Mouse (Mus musculus) gastrocnemius, postnatal 10 days (tissue): ENCODE measurements at regions not wholly inside any gene's neighbourhood (a gene's known extent, or its start where the extent isn't known, plus 50 kb on each side); places are given as distances from the start of the nearest gene placed in this dataset.

Experiments
- DNase-seq: peaks from one replicate; pipeline ENCODE4 v3.0.0; 2021; ENCODE audit warnings: mixed read lengths

DNA sequence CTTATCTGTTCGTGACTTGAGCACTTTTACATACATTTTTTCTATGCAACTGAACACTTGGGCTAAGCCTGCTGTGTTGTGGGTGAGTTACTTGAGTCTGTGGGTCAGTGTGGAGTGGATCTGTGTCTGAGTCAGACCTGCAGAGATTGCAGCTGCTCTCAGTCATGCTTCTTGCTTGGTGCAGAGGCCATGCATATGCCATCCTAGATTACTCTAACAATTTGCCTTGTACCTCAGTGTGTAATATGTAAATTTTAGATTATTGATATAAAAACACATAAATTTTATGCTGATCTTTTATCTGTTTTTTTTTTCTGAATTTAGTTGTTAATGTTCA is 326.2 kb downstream of the 1700129C05Rik start:
- no peak for DNase-seq

DNA sequence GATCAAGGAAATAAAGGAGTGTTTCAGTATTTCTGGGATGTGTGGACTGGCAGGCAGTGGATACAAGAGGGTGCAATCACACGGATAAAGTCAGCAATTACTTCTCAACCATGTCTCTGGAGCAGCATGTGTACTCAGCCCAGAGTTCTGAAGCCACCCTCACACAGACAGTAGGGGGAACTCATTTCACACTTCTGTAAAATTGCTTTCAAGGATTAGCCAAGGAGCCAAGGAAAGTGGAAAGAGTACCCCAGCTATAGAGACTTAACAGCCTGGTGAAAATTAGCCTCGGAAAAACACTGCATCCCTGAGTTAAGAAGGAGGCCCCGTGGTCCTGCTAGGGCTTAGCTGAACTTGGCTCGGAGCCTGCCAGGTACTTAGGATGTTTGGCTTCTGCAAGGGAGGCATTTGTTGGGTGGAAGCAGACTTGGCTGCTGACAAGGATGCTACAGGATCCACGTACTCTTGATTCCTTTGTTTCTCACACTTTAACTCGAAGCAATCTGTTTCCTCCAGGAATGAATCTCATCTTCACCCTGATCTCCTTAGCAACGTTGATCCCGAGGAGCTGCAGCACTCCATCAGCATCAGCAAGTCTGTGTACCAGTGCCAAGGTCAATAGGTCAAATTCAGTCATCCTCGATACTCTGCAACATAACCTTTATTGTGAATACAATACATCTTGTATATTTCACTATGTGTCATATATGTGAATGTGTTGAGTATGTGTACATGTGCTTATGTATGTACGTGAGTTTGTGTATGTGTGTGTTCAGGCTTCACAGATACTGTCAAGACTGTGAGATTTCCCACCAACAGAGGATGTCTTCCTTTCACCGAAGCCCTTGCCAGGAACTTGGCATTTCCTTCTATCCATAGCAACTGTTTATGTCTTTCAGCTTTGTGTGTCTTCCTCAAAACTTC is 326.8 kb downstream of the 1700129C05Rik start:
- DNase-seq, result no peak

- no peak for DNase-seq
Observed at GRCm38 (mm10) chr14:58812585-58812984, 330.1 kb downstream of the 1700129C05Rik start.

DNA sequence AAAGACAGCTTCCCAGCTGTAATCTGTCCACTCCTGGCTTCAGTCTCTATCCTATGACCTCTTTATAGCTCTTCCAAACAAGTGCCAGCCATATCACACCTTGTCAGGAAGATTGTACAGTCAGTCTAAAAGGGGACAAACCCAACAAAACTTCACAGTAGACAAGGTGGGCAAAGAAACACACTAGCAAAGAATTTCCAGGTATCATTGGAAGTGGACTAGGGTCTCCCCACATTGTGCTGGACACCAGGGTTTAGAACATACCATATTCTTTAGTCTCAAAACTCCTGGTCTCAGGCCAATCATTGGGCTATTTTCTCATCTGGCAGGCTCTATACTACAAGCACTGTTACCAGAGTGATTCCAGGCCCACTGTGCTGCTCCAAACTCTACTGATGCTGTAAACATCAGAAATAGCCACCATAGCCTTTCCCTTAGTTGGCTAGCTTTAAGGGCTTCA is 341.3 kb downstream of the 1700129C05Rik start:
- DNase-seq, result no peak

GRCm38 (mm10) chr14:58788190-58788945 is 354.3 kb downstream of the 1700129C05Rik start:
- no peak for DNase-seq

- no peak for DNase-seq
Observed at GRCm38 (mm10) chr14:58787618-58788017, 355.1 kb downstream of the 1700129C05Rik start.

- DNase-seq, result peak; percentile 33
Observed at GRCm38 (mm10) chr14:58786791-58787491, 355.8 kb downstream of the 1700129C05Rik start.

GRCm38 (mm10) chr14:58783201-58783600 is 359.5 kb downstream of the 1700129C05Rik start:
- DNase-seq, result no peak

DNA sequence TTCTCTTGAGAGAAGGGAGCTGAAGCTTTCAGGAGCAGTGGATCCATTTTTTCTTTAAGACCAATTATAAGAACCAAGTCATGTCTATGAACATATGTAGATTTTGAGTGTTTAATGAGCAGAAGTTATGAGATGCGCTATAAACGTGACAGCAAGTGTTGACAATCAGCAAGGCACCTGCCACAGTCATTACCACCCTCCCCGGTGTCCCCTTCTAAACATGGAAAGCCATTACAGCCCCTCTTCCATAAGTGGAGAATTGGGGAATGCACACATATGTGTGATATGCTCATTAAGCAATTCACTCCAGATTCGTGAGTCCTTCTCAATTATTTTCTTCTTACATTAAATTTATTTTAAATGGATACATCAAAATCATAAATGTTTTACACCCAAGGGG is 362.4 kb downstream of the 1700129C05Rik start:
- DNase-seq, result no peak

DNA sequence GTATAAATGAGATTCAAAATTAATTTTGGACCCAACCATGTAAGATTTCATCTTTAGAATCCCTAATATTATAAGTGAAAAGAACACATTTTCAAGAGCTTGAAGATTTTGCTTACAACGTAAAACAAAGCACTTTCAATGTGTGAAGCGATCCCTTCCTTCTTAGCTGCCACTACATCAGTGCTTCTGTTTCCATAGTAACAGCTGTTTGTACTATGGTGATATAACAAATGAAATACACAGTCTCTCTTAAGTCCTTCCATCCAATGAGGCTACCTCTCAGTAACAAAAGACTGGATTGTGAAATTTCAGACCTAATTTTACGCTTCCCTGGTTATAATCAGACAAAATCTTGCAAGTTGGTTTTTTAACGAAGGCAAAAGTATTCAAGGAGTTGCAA is 364.0 kb downstream of the 1700129C05Rik start:
- no peak for DNase-seq

DNA sequence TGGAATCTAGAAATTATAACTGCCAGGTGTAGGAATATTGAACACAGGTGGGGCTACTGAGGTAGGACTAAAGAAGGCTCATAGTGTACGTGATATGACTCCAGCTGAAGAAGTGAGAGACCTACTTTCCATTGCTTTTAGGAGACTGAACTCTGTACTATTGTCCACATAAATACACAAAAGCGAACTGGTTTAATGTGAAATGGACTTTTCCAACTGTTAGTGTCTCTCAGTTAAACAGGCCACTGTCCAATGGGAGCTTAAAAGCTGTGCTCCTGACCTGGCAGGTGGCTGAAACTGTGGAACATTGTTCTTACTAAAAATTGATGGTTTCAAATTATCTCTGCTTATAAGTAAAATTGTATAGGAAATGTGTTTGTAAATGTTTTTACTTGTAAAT is 381.4 kb downstream of the 1700129C05Rik start:
- no peak for DNase-seq

GRCm38 (mm10) chr14:58759759-58760158 is 382.9 kb downstream of the 1700129C05Rik start:
- DNase-seq, result no peak

DNA sequence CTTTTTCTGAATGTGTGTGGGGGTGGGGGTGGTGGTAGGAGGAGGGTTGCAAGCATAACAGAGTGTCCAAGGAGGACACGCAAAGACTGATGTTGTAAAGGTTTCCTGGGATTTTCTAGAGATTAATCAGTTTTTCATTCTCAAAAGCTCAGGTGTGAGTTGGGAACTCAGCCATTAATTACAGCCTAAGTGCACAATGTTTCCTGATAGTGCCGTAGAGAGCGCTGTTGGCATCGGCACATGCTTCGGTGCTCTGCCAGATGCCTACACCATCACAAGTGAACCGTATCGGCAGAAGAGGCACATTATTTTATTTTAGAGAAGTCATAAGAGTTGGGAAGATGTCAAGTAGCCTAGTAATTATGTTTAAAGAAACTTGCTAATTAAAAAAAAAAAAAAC is 388.9 kb downstream of the 1700129C05Rik start:
- DNase-seq, result no peak

GRCm38 (mm10) chr14:58753136-58753535 is 389.6 kb downstream of the 1700129C05Rik start:
- DNase-seq, result no peak

GRCm38 (mm10) chr14:58726418-58726817 is 416.3 kb downstream of the 1700129C05Rik start:
- no peak for DNase-seq

DNA sequence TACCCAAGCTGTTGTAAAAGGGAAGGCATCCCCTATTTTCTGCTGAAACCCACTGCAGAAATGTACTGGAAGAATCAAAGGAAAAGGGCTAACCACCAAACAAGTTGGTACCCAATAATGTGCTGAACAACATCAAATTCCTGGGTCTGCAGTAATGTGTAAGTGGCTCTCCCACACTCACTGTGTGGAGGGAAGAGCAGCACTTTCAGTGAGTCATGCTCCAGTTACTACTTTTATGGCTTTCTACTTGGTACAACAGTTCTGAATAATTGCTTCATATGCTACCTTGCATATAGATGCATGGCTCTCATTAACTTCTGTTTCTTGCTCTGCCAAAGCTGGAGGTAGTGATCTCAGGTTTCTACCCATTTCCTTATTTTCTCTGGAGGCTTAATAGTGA is 427.8 kb downstream of the 1700129C05Rik start:
- no peak for DNase-seq

DNA sequence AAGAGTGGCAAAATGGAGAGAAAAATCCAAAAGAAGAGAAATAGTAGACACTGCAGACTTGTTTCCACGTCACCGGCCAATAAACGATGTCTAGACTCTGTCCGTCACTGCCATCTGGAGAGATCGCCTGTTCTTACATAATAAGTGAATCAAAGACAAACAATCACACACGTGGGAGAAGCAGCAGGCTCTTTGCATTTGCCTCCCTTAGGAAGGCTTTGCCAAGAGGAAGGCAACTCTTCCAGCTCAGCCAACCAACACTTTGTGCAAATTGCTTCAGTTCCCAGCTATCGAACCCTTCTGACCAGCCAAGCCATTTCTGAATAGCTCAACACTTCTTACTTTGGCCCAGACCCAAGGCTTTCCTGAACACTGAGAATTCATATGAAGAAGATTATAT is 432.8 kb downstream of the 1700129C05Rik start:
- DNase-seq, result no peak

DNA sequence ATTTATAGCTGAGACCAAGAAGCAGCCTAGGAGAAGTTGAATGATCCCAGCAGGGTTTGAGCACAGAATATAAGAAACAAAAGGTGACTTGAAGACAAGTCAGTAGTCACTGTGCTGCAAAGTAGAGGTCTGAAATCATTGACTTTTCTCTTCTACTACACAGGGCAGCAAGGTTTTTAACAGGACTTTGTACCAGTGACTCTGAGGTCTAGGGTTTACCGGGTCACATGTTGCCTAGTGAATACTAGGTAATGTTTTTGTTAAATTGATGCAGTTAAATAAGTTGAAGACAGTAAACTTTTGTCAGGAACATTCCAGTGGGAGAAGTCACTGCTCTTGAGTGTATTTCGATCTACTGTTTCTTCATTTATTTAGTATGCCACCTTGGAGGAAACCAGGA is 433.4 kb downstream of the 1700129C05Rik start:
- DNase-seq, result no peak

DNA sequence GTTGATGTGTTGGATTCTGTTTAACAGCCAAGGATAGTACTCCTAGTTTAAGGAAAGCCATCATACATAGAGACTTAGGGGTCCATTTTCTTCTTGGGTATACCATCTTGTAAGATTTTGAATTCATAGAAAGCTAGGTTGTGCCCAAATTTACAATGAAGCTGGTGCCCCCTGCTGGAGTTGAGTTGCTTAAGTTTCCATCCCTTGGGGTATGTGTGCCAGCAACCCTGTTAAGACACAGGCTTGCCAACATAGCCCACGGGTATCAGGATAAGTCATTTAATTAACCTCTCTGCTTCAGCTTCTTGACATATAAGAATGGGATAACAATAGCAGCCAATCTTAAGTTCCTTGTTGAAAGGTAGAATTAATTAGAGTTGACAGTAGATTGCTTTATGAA is 440.9 kb downstream of the 1700129C05Rik start:
- peak; percentile 44 for DNase-seq

DNA sequence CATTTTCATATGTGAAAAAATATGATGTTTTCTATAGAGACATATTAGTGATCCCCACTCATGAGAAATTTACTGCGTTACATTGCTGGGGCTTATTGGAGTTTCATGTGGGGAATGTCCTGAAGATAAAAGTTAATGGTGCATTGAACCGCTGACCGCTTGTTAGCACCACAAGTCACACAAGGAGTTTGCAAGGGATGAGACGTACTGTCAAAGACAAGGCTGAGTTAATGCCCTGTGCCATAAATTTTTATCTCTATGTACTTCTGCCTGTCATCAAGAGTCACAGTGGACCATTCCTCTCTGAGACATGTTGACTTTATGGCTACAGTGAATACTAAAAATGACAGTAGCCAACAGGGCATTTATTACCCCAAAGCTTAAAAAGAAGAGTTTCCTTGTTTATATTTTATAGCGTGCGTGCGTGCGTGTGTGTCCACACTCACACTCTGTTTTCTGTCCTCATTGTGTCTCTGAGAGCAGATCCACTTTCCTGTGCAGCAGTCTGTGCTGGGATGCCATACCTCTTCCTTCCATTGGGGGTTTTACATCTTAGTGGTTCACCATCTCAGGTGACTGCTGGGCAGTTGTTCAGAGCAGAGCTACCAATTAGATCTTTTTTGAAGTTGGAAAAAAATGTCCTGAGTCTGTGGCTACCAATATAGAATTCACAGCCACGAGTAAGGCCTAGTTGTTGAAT is 451.4 kb downstream of the 1700129C05Rik start:
- DNase-seq, result no peak

DNA sequence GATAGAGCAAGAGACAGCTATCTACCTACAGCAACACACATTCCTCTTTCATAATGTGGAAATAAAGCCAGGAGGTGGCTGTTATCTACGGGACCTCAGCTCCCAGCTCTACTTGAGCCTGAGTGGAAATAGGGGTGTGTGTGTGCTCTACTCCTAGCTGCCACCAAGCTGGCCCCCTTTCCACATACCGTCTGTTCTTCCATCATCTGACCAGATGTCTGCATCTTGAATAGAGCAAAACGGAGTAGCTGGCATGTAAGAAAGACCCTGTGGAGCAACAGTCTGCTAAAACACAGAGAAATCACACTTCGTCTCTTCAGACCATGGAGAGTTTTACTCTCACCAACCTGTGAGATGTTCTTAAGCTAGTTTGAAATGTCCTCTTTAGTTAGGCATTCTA is 454.9 kb downstream of the 1700129C05Rik start:
- DNase-seq, result no peak

DNA sequence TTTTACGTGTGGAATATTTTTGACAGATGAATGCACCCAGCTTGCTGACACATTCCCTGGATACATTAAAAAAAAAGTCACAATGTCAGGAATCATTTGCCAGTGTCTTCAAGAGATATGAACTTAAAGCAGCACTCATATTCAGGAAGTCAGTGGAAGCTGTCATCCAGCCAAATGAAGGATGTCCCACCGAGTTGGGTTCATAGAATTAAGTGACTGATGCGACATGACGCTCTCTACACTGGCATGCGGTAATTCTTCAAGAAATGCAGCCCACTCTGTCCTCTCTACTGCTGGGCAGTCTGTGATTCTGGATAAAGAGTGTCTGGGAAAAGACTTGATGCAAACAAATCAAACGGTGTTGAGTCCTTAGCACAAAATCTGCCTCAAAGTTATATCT is 463.9 kb downstream of the 1700129C05Rik start:
- no peak for DNase-seq
